Mouse (Mus musculus): ENCODE data around the gene Gclm. TPM values are rescaled to one million over a fixed set of nuclear protein-coding genes. Genes with fewer than 3 reads are reported as not detected.
A peak's percentile ranks its signal among the peaks of the same experiment; 100 is the strongest.
"Not testable (repeated sequence)": the region's sequence is repeated elsewhere in the genome, so short reads cannot be mapped to it uniquely, and the experiment has no call there.

Gclm gene
- total RNA-seq (2021) = 10 to 100 TPM; 66.9 to 80.3 TPM
- long read RNA-seq, full-length matches to known transcripts = 66 of 75 reads
- long read RNA-seq, partial matches to known transcripts = 4 of 75 reads
- long read RNA-seq, other reads (novel, unspliced or antisense) = 5 of 75 reads

- DNase-seq (ENCODE audit: low spot score in 2 of 2) = peak; percentile 85 to 96
Measured at GRCm38 (mm10) chr3:122245215-122245877, at the start of gene Gclm. Gene Gclm, plus strand, starts transcription at chr3:122245557.

GRCm38 (mm10) chr3:122196621-122197298 lies 48.6 kb upstream of the Gclm start:
- no peak for DNase-seq (ENCODE audit: low spot score in 2 of 2)

- DNase-seq (ENCODE audit: low spot score in 2 of 2) = no peak
Measured at GRCm38 (mm10) chr3:122198532-122198931, 46.8 kb upstream of the Gclm start.

- no peak for DNase-seq (ENCODE audit: low spot score in 2 of 2)
Measured at GRCm38 (mm10) chr3:122198966-122199381, 46.4 kb upstream of the Gclm start.

GRCm38 (mm10) chr3:122199600-122199999 lies 45.8 kb upstream of the Gclm start:
- DNase-seq (ENCODE audit: low spot score in 2 of 2) = no peak

- no peak for DNase-seq (ENCODE audit: low spot score in 2 of 2)
Measured at GRCm38 (mm10) chr3:122200017-122200416, 45.3 kb upstream of the Gclm start.

- peak in 1 of 2 experiments; percentile 8 for DNase-seq (ENCODE audit: low spot score in 2 of 2)
Measured at GRCm38 (mm10) chr3:122200447-122200846, 44.9 kb upstream of the Gclm start.

- no peak for DNase-seq (ENCODE audit: low spot score in 2 of 2)
Measured at GRCm38 (mm10) chr3:122202307-122202732, 43.0 kb upstream of the Gclm start.

GRCm38 (mm10) chr3:122203675-122204329 lies 41.6 kb upstream of the Gclm start:
- DNase-seq (ENCODE audit: low spot score in 2 of 2) = no peak

- no peak for DNase-seq (ENCODE audit: low spot score in 2 of 2)
Measured at GRCm38 (mm10) chr3:122205753-122206152, 39.6 kb upstream of the Gclm start.

- peak in 1 of 2 experiments; percentile 13 for DNase-seq (ENCODE audit: low spot score in 2 of 2)
Measured at GRCm38 (mm10) chr3:122206279-122207070, 38.9 kb upstream of the Gclm start.

GRCm38 (mm10) chr3:122207766-122208165 lies 37.6 kb upstream of the Gclm start:
- no peak for DNase-seq (ENCODE audit: low spot score in 2 of 2)

- no peak for DNase-seq (ENCODE audit: low spot score in 2 of 2)
Measured at GRCm38 (mm10) chr3:122208296-122209225, 36.8 kb upstream of the Gclm start.

- DNase-seq (ENCODE audit: low spot score in 2 of 2) = no peak
Measured at GRCm38 (mm10) chr3:122209511-122209910, 35.8 kb upstream of the Gclm start.

GRCm38 (mm10) chr3:122210434-122210833 lies 34.9 kb upstream of the Gclm start:
- DNase-seq (ENCODE audit: low spot score in 2 of 2) = no peak

GRCm38 (mm10) chr3:122210846-122211245 lies 34.5 kb upstream of the Gclm start:
- peak in 1 of 2 experiments; percentile 10 for DNase-seq (ENCODE audit: low spot score in 2 of 2)

GRCm38 (mm10) chr3:122211446-122212125 lies 33.8 kb upstream of the Gclm start:
- DNase-seq (ENCODE audit: low spot score in 2 of 2) = no peak

- no peak for DNase-seq (ENCODE audit: low spot score in 2 of 2)
Measured at GRCm38 (mm10) chr3:122221240-122222036, 23.9 kb upstream of the Gclm start.

GRCm38 (mm10) chr3:122226972-122227371 lies 18.4 kb upstream of the Gclm start:
- DNase-seq (ENCODE audit: low spot score in 2 of 2) = not testable (repeated sequence)
